Mouse (Mus musculus) cerebellum, postnatal 36 days (tissue): ENCODE measurements at regions not wholly inside any gene's neighbourhood (a gene's known extent, or its start where the extent isn't known, plus 50 kb on each side); places are given as distances from the start of the nearest gene placed in this dataset.
"Not testable (repeated sequence)": the region's sequence is repeated elsewhere in the genome, so short reads cannot be mapped to it uniquely, and the experiment has no call there.

Source experiments
- DNase-seq, 2 experiments: peaks; one replicate each; pipeline ENCODE4 v3.0.0; 2021 to 2022; ENCODE audit warnings: mixed read lengths in 2 of 2

DNA sequence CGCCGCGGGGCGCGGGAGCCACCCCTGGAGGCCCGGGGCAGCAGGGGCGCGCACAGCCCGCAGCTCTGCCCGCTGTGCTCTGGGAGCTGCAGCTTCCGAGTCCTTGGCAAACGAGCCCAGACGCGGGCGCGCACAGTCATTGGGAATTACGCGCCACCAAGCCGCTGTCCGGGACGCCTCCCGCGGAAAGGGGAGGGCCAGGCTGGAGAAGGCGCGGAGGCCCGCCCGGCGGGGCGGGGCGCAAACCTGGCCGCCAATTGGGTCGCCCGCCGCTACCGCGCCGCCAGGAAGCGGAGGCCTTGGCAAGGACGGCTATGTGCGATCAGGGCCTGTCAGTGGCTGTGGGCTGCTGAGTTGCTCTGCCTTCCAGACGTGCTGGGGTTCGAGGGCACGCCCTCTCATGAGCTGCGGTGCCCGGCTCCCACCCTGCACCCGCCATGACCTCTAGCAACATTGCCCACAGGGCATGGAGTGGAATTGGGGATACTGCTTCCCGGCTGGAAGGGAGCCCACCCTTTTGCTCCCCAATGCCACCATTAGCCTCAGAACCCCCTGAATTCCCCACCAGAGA is 739.1 kb upstream of the Ywhaq start:
- DNase-seq = not testable (repeated sequence)

DNA sequence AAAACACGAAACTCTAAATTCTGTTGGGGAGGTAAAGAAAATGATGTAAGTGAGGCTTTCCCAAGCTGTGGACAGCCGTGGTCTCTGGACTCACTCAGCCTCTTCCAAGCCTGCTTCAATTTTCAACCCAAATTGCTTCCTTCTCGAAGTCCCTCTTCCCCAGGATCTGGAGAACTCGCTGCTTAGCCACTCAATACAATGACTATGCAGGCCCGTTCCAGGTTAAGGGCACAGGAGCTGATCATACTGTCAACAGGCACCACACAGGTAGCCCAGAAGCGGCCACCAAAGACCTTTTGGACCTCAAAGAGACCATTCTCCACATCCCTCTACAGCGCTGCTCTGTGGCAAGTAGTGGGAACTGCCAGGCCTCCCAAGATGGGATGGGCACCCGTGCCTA is 737.9 kb upstream of the Ywhaq start:
- DNase-seq = peak in 1 of 2 experiments; percentile 0
